Mouse (Mus musculus): ENCODE measurements around the gene Zbtb20. TPM values are rescaled to one million over a fixed set of nuclear protein-coding genes. Genes with fewer than 3 reads are reported as not detected.

The Zbtb20 gene
- polyA plus RNA-seq, 1 experiment from 2014 or later, result 23.5 TPM

- H3K4me2 ChIP-seq (ENCODE audit: low read depth, low read length), result no peak overlapping the region
- no peaks in the 10 kb centered on the region for H3K36me3 ChIP-seq (ENCODE audit: control insufficient read depth, insufficient read depth, low read length)
- H3K27ac ChIP-seq (ENCODE audit: low read length), result no peak overlapping the region
- H3K9me3 ChIP-seq (replicated peaks; ENCODE audit: control insufficient read depth, low read length), result no peaks in the 10 kb centered on the region
- no peaks in the 10 kb centered on the region for H3K27me3 ChIP-seq (ENCODE audit: control insufficient read depth, insufficient read depth, low read length)
- no peaks in the 10 kb centered on the region for H3K4me1 ChIP-seq (ENCODE audit: control insufficient read depth, insufficient read depth, low read length)
- 91% methylated on average over 1 of the region's 1 CpGs for WGBS
- H3K4me3 ChIP-seq (replicated peaks; ENCODE audit: low read length), result no peak overlapping the region
- ATAC-seq (ENCODE audit: insufficient read depth, low FRiP score), result no peak
- no peak overlapping the region for H3K9ac ChIP-seq (ENCODE audit: low read length)
Observed at GRCm38 (mm10) chr16:43671972-43672371, 796.3 kb downstream of the Zbtb20 start.

DNA sequence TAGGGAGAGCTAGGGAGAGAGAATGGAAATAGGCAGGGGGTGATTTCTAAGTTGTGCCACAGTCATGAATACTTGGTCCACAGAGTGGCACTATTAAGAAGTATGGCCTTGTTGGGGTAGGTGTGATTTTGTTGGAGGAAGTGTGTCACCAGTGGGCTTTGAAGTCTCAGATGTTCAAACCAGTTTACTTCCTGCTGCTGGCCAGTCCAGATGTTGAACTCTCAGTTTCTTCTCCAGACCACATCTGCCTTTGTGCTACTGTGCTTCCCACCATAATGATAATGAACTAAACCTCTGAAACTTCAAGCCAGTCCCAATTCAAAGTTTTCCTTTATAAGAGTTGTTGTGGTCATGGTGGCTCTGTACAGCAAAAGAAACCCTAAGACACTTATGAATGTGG is 797.0 kb downstream of the Zbtb20 start:
- Histone ChIP-seq H3K4me1 (ENCODE audit: control insufficient read depth, insufficient read depth, low read length) (no peaks in the 10 kb centered on the region), H3K4me2 (ENCODE audit: low read depth, low read length) (no peak overlapping the region), H3K27me3 (ENCODE audit: control insufficient read depth, insufficient read depth, low read length) (no peaks in the 10 kb centered on the region), H3K27ac (ENCODE audit: low read length) (no peak overlapping the region), H3K36me3 (ENCODE audit: control insufficient read depth, insufficient read depth, low read length) (no peaks in the 10 kb centered on the region), H3K9me3 (replicated peaks; ENCODE audit: control insufficient read depth, low read length) (no peaks in the 10 kb centered on the region), H3K9ac (ENCODE audit: low read length) (no peak overlapping the region), H3K4me3 (replicated peaks; ENCODE audit: low read length) (no peak overlapping the region)
- ATAC-seq (ENCODE audit: insufficient read depth, low FRiP score), result no peak

GRCm38 (mm10) chr16:43674400-43674799 is 798.7 kb downstream of the Zbtb20 start:
- Histone ChIP-seq H3K4me3 (replicated peaks; ENCODE audit: low read length) (no peak overlapping the region), H3K4me1 (ENCODE audit: control insufficient read depth, insufficient read depth, low read length) (no peaks in the 10 kb centered on the region), H3K9me3 (replicated peaks; ENCODE audit: control insufficient read depth, low read length) (no peaks in the 10 kb centered on the region), H3K27ac (ENCODE audit: low read length) (no peak overlapping the region), H3K27me3 (ENCODE audit: control insufficient read depth, insufficient read depth, low read length) (no peaks in the 10 kb centered on the region), H3K9ac (ENCODE audit: low read length) (no peak overlapping the region), H3K4me2 (ENCODE audit: low read depth, low read length) (no peak overlapping the region), H3K36me3 (ENCODE audit: control insufficient read depth, insufficient read depth, low read length) (no peaks in the 10 kb centered on the region)
- ATAC-seq (ENCODE audit: insufficient read depth, low FRiP score), result no peak
- 78% methylated on average over 3 of the region's 3 CpGs for WGBS

GRCm38 (mm10) chr16:43687968-43688367 is 812.3 kb downstream of the Zbtb20 start:
- H3K9me3 ChIP-seq (replicated peaks; ENCODE audit: control insufficient read depth, low read length), result no peaks in the 10 kb centered on the region
- no peak overlapping the region for H3K9ac ChIP-seq (ENCODE audit: low read length)
- H3K4me2 ChIP-seq (ENCODE audit: low read depth, low read length), result no peak overlapping the region
- ATAC-seq (ENCODE audit: insufficient read depth, low FRiP score), result no peak
- WGBS, result 69% methylated on average over 2 of the region's 2 CpGs
- no peaks in the 10 kb centered on the region for H3K4me1 ChIP-seq (ENCODE audit: control insufficient read depth, insufficient read depth, low read length)
- H3K27me3 ChIP-seq (ENCODE audit: control insufficient read depth, insufficient read depth, low read length), result no peaks in the 10 kb centered on the region
- no peak overlapping the region for H3K4me3 ChIP-seq (replicated peaks; ENCODE audit: low read length)
- H3K36me3 ChIP-seq (ENCODE audit: control insufficient read depth, insufficient read depth, low read length), result no peaks in the 10 kb centered on the region
- H3K27ac ChIP-seq (ENCODE audit: low read length), result no peak overlapping the region

- no peaks in the 10 kb centered on the region for H3K27me3 ChIP-seq (ENCODE audit: control insufficient read depth, insufficient read depth, low read length)
- no peaks in the 10 kb centered on the region for H3K36me3 ChIP-seq (ENCODE audit: control insufficient read depth, insufficient read depth, low read length)
- no peak overlapping the region for H3K27ac ChIP-seq (ENCODE audit: low read length)
- no peaks in the 10 kb centered on the region for H3K9me3 ChIP-seq (replicated peaks; ENCODE audit: control insufficient read depth, low read length)
- 86% methylated on average over 3 of the region's 3 CpGs for WGBS
- H3K4me3 ChIP-seq (replicated peaks; ENCODE audit: low read length), result no peak overlapping the region
- H3K4me1 ChIP-seq (ENCODE audit: control insufficient read depth, insufficient read depth, low read length), result no peaks in the 10 kb centered on the region
- no peak overlapping the region for H3K4me2 ChIP-seq (ENCODE audit: low read depth, low read length)
- ATAC-seq (ENCODE audit: insufficient read depth, low FRiP score), result no peak
- no peak overlapping the region for H3K9ac ChIP-seq (ENCODE audit: low read length)
Observed at GRCm38 (mm10) chr16:43690211-43690690, 814.6 kb downstream of the Zbtb20 start.

DNA sequence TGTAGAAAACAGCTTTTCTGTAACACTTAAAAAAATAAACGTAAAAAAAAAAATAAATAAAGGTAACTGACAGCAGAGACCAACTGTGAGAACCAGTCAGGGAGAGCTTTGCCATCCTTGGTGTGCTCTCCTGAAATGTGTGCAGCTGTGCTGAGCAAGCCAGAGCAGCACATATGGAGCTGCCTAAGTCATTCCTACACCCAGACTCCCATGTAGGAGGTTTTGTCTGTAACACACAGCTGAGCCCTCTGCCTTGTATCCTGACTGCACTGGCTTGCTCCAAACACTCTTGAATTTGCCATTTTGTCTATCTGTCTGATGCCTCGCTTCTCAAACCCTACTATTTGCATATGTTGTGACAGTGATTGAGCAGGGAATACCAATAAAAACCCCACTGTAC is 815.2 kb downstream of the Zbtb20 start:
- no peak overlapping the region for H3K4me2 ChIP-seq (ENCODE audit: low read depth, low read length)
- no peaks in the 10 kb centered on the region for H3K4me1 ChIP-seq (ENCODE audit: control insufficient read depth, insufficient read depth, low read length)
- ATAC-seq (ENCODE audit: insufficient read depth, low FRiP score), result no peak
- no peaks in the 10 kb centered on the region for H3K9me3 ChIP-seq (replicated peaks; ENCODE audit: control insufficient read depth, low read length)
- WGBS, result 80% methylated on average over 2 of the region's 2 CpGs
- no peaks in the 10 kb centered on the region for H3K36me3 ChIP-seq (ENCODE audit: control insufficient read depth, insufficient read depth, low read length)
- H3K9ac ChIP-seq (ENCODE audit: low read length), result no peak overlapping the region
- H3K27ac ChIP-seq (ENCODE audit: low read length), result no peak overlapping the region
- H3K4me3 ChIP-seq (replicated peaks; ENCODE audit: low read length), result no peak overlapping the region
- no peaks in the 10 kb centered on the region for H3K27me3 ChIP-seq (ENCODE audit: control insufficient read depth, insufficient read depth, low read length)

- Histone ChIP-seq H3K9me3 (replicated peaks; ENCODE audit: control insufficient read depth, low read length) (no peaks in the 10 kb centered on the region), H3K4me2 (ENCODE audit: low read depth, low read length) (no peak overlapping the region), H3K4me3 (replicated peaks; ENCODE audit: low read length) (no peak overlapping the region), H3K27me3 (ENCODE audit: control insufficient read depth, insufficient read depth, low read length) (no peaks in the 10 kb centered on the region), H3K9ac (ENCODE audit: low read length) (no peak overlapping the region), H3K36me3 (ENCODE audit: control insufficient read depth, insufficient read depth, low read length) (no peaks in the 10 kb centered on the region), H3K4me1 (ENCODE audit: control insufficient read depth, insufficient read depth, low read length) (no peaks in the 10 kb centered on the region), H3K27ac (ENCODE audit: low read length) (no peak overlapping the region)
- WGBS, result 97% methylated on average over 5 of the region's 5 CpGs
- ATAC-seq (ENCODE audit: insufficient read depth, low FRiP score), result no peak
Observed at GRCm38 (mm10) chr16:43691741-43692140, 816.1 kb downstream of the Zbtb20 start.

MicroRNA genes within 50 kb of the gene (microRNA counts, 519-probe panel; counts per million panel counts)
- not detected for microRNA mmu-miR-568

Small RNA genes lying within 50 kb of the gene (microRNA-seq; reads per million reads assigned to microRNA genes)
- not detected for gene Mir568

All from stomach, embryonic 16.5 days (tissue).